Mouse (Mus musculus): ENCODE results near the gene Odf3.

- TF ChIP-seq CTCF (IDR thresholded peaks at IDR 0.05; ENCODE audit: low read depth, low read length) = no peak
- no peak for TF ChIP-seq GATA2 (IDR thresholded peaks at IDR 0.05; ENCODE audit: borderline replicate concordance, low read depth, low read length)
- TF ChIP-seq TAL1 (conservative IDR thresholded peaks at IDR 0.05; ENCODE audit: low read depth, low read length) = no peak
These were observed 10.2 kb downstream of the Odf3 start, which contains the start of gene Bet1l for GRCm38 (mm10) chr7:140857550-140858505.
